23 mouse cellular contexts compared by ENCODE assay signal in the genomic region with DNA sequence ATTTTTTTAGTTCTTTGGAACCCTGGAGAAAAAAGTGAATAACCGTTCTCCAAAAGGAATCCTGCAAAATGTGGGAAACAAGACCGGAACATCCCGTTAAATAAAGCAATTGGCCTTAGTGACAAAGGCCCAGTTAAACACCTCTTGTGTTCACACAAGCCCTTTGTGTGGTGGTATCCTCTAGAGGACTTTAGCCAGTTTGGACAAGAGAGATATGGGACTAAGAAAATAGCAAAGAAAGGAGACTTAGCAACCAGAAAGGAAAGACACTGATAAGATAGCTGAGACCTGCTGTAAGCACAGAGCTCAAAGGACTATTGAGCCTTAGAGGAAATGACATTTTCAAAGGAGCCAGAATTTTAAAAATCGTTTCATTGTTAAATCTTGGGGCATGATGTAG. TPM values are rescaled to one million over a fixed set of nuclear protein-coding genes. Genes with fewer than 3 reads are reported as not detected.
A peak's percentile ranks its signal among the peaks of the same experiment; 100 is the strongest.
DNase-seq lines count a peak whose midpoint lies in the region; ATAC-seq and TF ChIP-seq lines count a peak whose summit lies in the region.
"Had no signal": no experiment of that assay in that cellular context is flagged by ENCODE, and none has a peak within 500 bp of the region (broad histone marks: within the 10 kb centered on the region; RNA-seq: fewer than 3 reads in every experiment).

No protein-coding gene starts in this region.

- H3K4me2 ChIP-seq in heart, embryonic 11.5 days = no peak overlapping the region
- H3K4me2 ChIP-seq in heart, embryonic 14.5 days (ENCODE audit: low read length) = no peak overlapping the region
- H3K4me2 ChIP-seq in heart, postnatal 0 days (ENCODE audit: low read depth, low read length) = no peak overlapping the region
- H3K4me2 ChIP-seq: forebrain, embryonic 13.5 days; hindbrain, embryonic 12.5 days; hindbrain, embryonic 15.5 days had no signal

- no peak overlapping the region for H3K9ac ChIP-seq in heart, embryonic 11.5 days (ENCODE audit: low read depth, low read length)
- H3K9ac ChIP-seq in heart, embryonic 14.5 days (ENCODE audit: low read length) = no peak overlapping the region
- no peak overlapping the region for H3K9ac ChIP-seq in heart, postnatal 0 days (replicated peaks; ENCODE audit: low read depth, low read length)
- H3K9ac ChIP-seq: forebrain, embryonic 13.5 days; hindbrain, embryonic 12.5 days; hindbrain, embryonic 15.5 days had no signal

- H3K36me3 ChIP-seq in heart, embryonic 11.5 days (ENCODE audit: control insufficient read depth, insufficient read depth, low read length) = no peaks in the 10 kb centered on the region
- H3K36me3 ChIP-seq in heart, embryonic 14.5 days (ENCODE audit: control insufficient read depth, insufficient read depth, low read length) = no peaks in the 10 kb centered on the region
- no peaks in the 10 kb centered on the region for H3K36me3 ChIP-seq in heart, postnatal 0 days (replicated peaks; ENCODE audit: control insufficient read depth, insufficient read depth, low read length)
- H3K36me3 ChIP-seq: forebrain, embryonic 10.5 days; G1E; hindbrain, embryonic 12.5 days; hindbrain, embryonic 15.5 days had no signal

- ATAC-seq in heart, embryonic 11.5 days (replicated peaks; ENCODE audit: insufficient number of reproducible peaks, low FRiP score, low TSS enrichment) = no peak
- peak; percentile 54; the same call in 1 of the 2 replicates for ATAC-seq in heart, embryonic 14.5 days (ENCODE audit: insufficient number of reproducible peaks, insufficient read depth, low FRiP score, low read depth)
- ATAC-seq in heart, postnatal 0 days (ENCODE audit: insufficient read depth, low read depth) = no peak
- ATAC-seq: forebrain, embryonic 13.5 days; forebrain, embryonic 16.5 days; intestine, postnatal 0 days; Patski had no signal

- H3K9me3 ChIP-seq in heart, embryonic 11.5 days (replicated peaks; ENCODE audit: control insufficient read depth, low read length) = no peaks in the 10 kb centered on the region; the same call in 1 of the 2 replicates
- 0 out of 2 replicates have a peak, but pooled peaks cover 3% of the 10 kb centered on the region for H3K9me3 ChIP-seq in heart, embryonic 14.5 days (ENCODE audit: control insufficient read depth, low read length)
- no peaks in the 10 kb centered on the region for H3K9me3 ChIP-seq in heart, postnatal 0 days (replicated peaks; ENCODE audit: control insufficient read depth, low read length)
- H3K9me3 ChIP-seq: forebrain, embryonic 13.5 days; hindbrain, embryonic 12.5 days; hindbrain, embryonic 15.5 days had no signal

- no peaks in the 10 kb centered on the region for H3K27me3 ChIP-seq in heart, embryonic 11.5 days (ENCODE audit: control insufficient read depth, insufficient read depth, low read length)
- H3K27me3 ChIP-seq in heart, embryonic 14.5 days (ENCODE audit: control insufficient read depth, insufficient read depth, low read length) = no peaks in the 10 kb centered on the region
- H3K27me3 ChIP-seq in heart, postnatal 0 days (ENCODE audit: control insufficient read depth, insufficient read depth, low read length) = no peaks in the 10 kb centered on the region
- H3K27me3 ChIP-seq: forebrain, embryonic 13.5 days; hindbrain, embryonic 12.5 days; hindbrain, embryonic 15.5 days; Patski had no signal

- no peak for DNase-seq in heart, postnatal 4 days
- no peak for DNase-seq in heart, postnatal 36 days
- DNase-seq in heart, postnatal 0 days (ENCODE audit: low spot score) = peak; percentile 32
- DNase-seq in heart, postnatal 25 days (ENCODE audit: low spot score) = no peak
- DNase-seq: adrenal gland, postnatal 10 days; adrenal gland, postnatal 36 days; B cell, adult 2 months; cerebellum, adult 18-20 months; cerebellum, adult 9-10 months; cerebellum, postnatal 14 days; gastrocnemius, postnatal 10 days; gastrocnemius, postnatal 36 days; kidney, adult 2 months had no signal

- H3K4me3 ChIP-seq in heart, embryonic 11.5 days (ENCODE audit: low read depth, low read length) = no peak overlapping the region
- no peak overlapping the region for H3K4me3 ChIP-seq in heart, embryonic 14.5 days (ENCODE audit: control insufficient read depth in 1 of 2, insufficient read depth in 1 of 2, low read depth in 1 of 2, low read length in 2 of 2)
- H3K4me3 ChIP-seq in heart, postnatal 0 days (ENCODE audit: low read depth, low read length) = no peak overlapping the region
- H3K4me3 ChIP-seq: forebrain, embryonic 10.5 days; forebrain, embryonic 13.5 days; hindbrain, embryonic 12.5 days; hindbrain, embryonic 15.5 days had no signal

- WGBS in heart, embryonic 11.5 days (ENCODE audit: insufficient replicate concordance) = 49% methylated on average over 4 of the region's 4 CpGs
- WGBS in heart, embryonic 14.5 days = 55% methylated on average over 4 of the region's 4 CpGs
- 52% methylated on average over 4 of the region's 4 CpGs for WGBS in heart, postnatal 0 days

- H3K27ac ChIP-seq in heart, embryonic 11.5 days (ENCODE audit: low read depth, low read length) = peak overlapping the region; percentile 50; the same call in 1 of the 2 replicates
- H3K27ac ChIP-seq in heart, embryonic 14.5 days (replicated peaks in 1 of 2; ENCODE audit: control insufficient read depth in 1 of 2, insufficient read depth in 1 of 2, low read depth in 2 of 2, low read length in 2 of 2) = peak overlapping the region in 1 of 2 experiments; percentile 57; a peak in 2 of 4 replicates
- H3K27ac ChIP-seq in heart, postnatal 0 days (ENCODE audit: low read depth) = no peak overlapping the region
- H3K27ac ChIP-seq: forebrain, embryonic 10.5 days; forebrain, embryonic 13.5 days; hindbrain, embryonic 12.5 days; hindbrain, embryonic 15.5 days had no signal

- TF ChIP-seq EP300 in heart, postnatal 0 days (IDR thresholded peaks at IDR 0.05; ENCODE audit: low read depth) = no peak

- H3K4me1 ChIP-seq in heart, embryonic 11.5 days (ENCODE audit: control insufficient read depth, insufficient read depth, low read length) = no peaks in the 10 kb centered on the region; the same call in 1 of the 2 replicates
- peaks cover 0 to 2% of the 10 kb centered on the region in 2 experiments; a peak in 2 of 4 replicates for H3K4me1 ChIP-seq in heart, embryonic 14.5 days (ENCODE audit: control insufficient read depth in 2 of 2, insufficient read depth in 2 of 2, low read length in 2 of 2)
- no peaks in the 10 kb centered on the region for H3K4me1 ChIP-seq in heart, postnatal 0 days (ENCODE audit: control insufficient read depth, insufficient read depth)
- H3K4me1 ChIP-seq: forebrain, embryonic 10.5 days; forebrain, embryonic 13.5 days; hindbrain, embryonic 12.5 days; hindbrain, embryonic 15.5 days had no signal

- no peak for TF ChIP-seq CTCF in heart, postnatal 0 days (IDR thresholded peaks at IDR 0.05; ENCODE audit: low read depth)

- intact Hi-C loops in heart, postnatal 36 days (cut with DNase I) = no loop called here
- intact Hi-C loops in heart, postnatal 25 days (cut with DNase I) = no loop called here

RNA-seq across cellular contexts. Expression of a gene that starts 47.0 kb away (rescaled TPM):
- polyA plus RNA-seq in heart, embryonic 11.5 days (2014; fragmentation: Nextera tagmentation; extraction: Ambion mirVana) = 0.77 and 0.99 TPM in 2 replicates
- 1 to 10 TPM; 2.6 to 2.7 TPM for total RNA-seq in heart, postnatal 4 days (2021)
- 0.38 and 0.72 TPM in 2 replicates for polyA plus RNA-seq in heart, embryonic 14.5 days (2014; fragmentation: Nextera tagmentation; extraction: Ambion mirVana)
- under 1 TPM in 1 of 2 experiments, not detected in 1; 0.28 TPM for total RNA-seq in heart, postnatal 36 days (2021)
- 0.73 TPM in 2 replicates for total RNA-seq in heart, postnatal 0 days (2014; rRNA removed; ENCODE audit: low replicate concordance)
- polyA plus RNA-seq in heart, postnatal 0 days (2015; fragmentation: Nextera tagmentation; extraction: Ambion mirVana) = 0.21 and 0.22 TPM in 2 replicates
- total RNA-seq in heart, postnatal 25 days (2021) = under 1 TPM; 0.11 to 0.26 TPM
- polyA plus RNA-seq: G1E, Patski had no signal
